Mouse (Mus musculus) limb, embryonic 13.5 days (tissue): ENCODE measurements around the gene Scgn. TPM values are rescaled to one million over a fixed set of nuclear protein-coding genes. Genes with fewer than 3 reads are reported as not detected.

Experiments
- ATAC-seq: fragments of 200-750 bp; cut with Nextera tagmentation; 2 replicates; pipeline ENCODE4 v1.8.0; 2017; ENCODE audit warnings: low read depth, moderate number of reproducible peaks, moderate TSS enrichment; ENCODE audit not compliant: low FRiP score
- H3K27ac ChIP-seq: fragments of 300-500 bp; sonication (generic); 2 replicates; pipeline ENCODE4 v1.5.1; 2015; ENCODE audit warnings: inconsistent platforms, mild to moderate bottlenecking, moderate library complexity
- H3K27me3 ChIP-seq: fragments of 300-500 bp; sonication (generic); 2 replicates; pipeline ENCODE4 v1.6.1; 2015; ENCODE audit warnings: mild to moderate bottlenecking, inconsistent platforms
- H3K36me3 ChIP-seq: fragments of 300-500 bp; sonication (generic); 2 replicates; pipeline ENCODE4 v1.6.1; 2015; ENCODE audit warnings: inconsistent platforms, mild to moderate bottlenecking, moderate library complexity
- H3K4me1 ChIP-seq: fragments of 300-500 bp; sonication (generic); 2 replicates; pipeline ENCODE4 v1.6.1; 2015; ENCODE audit warnings: inconsistent platforms
- H3K4me2 ChIP-seq: fragments of 300-500 bp; sonication (generic); replicated peaks from 2 replicates; pipeline ENCODE4 v1.6.1; 2015; ENCODE audit warnings: inconsistent platforms, mild to moderate bottlenecking, moderate library complexity
- H3K4me3 ChIP-seq: fragments of 300-500 bp; sonication (generic); 2 replicates; pipeline ENCODE4 v1.5.1; 2015; ENCODE audit warnings: moderate library complexity, mild to moderate bottlenecking, inconsistent platforms
- H3K9ac ChIP-seq: fragments of 300-500 bp; sonication (generic); 2 replicates; pipeline ENCODE4 v1.6.1; 2015; ENCODE audit warnings: mild to moderate bottlenecking, inconsistent platforms
- H3K9me3 ChIP-seq: fragments of 300-500 bp; sonication (generic); 2 replicates; pipeline ENCODE4 v1.6.1; 2016; ENCODE audit warnings: inconsistent platforms
- WGBS: fragments of 180-500 bp; shearing (Covaris S2); methylation state at CpG from one replicate; pipeline ENCODE4 v1.1.7; 2015; 5-methylcytosine and 5-hydroxymethylcytosine counted together
- polyA plus RNA-seq: library from polyadenylated mRNA; unstranded; fragments of >200 nt; fragmentation: Nextera tagmentation; extraction: Ambion mirVana; gene quantifications from 2 replicates; pipeline ENCODE4 v1.2.1, GENCODE M21; 2015

The Scgn gene
- polyA plus RNA-seq, 1 experiment from 2014 or later, result not detected

GRCm38 (mm10) chr13:23933421-23934210 lies 57.4 kb downstream of the Scgn start, which contains the start of gene Hist1h2ba:
TSS of gene Hist1h2ba (minus strand) at chr13:23934156.
- Histone ChIP-seq H3K27me3 (no peaks in the 10 kb centered on the region), H3K9me3 (no peaks in the 10 kb centered on the region; the same call in 1 of the 2 replicates), H3K4me2 (no peak within 1 kb of the TSS), H3K36me3 (no peaks in the 10 kb centered on the region), H3K4me1 (peaks cover 12% of the 10 kb centered on the region), H3K27ac (no peak within 1 kb of the TSS), H3K4me3 (no peak within 1 kb of the TSS), H3K9ac (no peak within 1 kb of the TSS)
- WGBS, result 95% methylated on average over 39 of the region's 39 CpGs
- no peak for ATAC-seq

- peak overlapping the region; percentile 48; the same call in 1 of the 2 replicates for H3K27ac ChIP-seq
- H3K4me2 ChIP-seq, result peak overlapping the region; percentile 20
- WGBS, result 23% methylated on average over 11 of the region's 11 CpGs
- H3K9ac ChIP-seq, result no peak overlapping the region
- H3K36me3 ChIP-seq, result no peaks in the 10 kb centered on the region
- ATAC-seq, result peak; percentile 51; the same call in 1 of the 2 replicates
- no peaks in the 10 kb centered on the region for H3K27me3 ChIP-seq
- no peak overlapping the region for H3K4me3 ChIP-seq
- H3K9me3 ChIP-seq, result no peaks in the 10 kb centered on the region; the same call in 1 of the 2 replicates
- peaks cover 17% of the 10 kb centered on the region for H3K4me1 ChIP-seq
These were observed 60.1 kb downstream of the Scgn start for GRCm38 (mm10) chr13:23930904-23931303.

GRCm38 (mm10) chr13:23930461-23930860 lies 60.6 kb downstream of the Scgn start:
- Histone ChIP-seq H3K27me3 (no peaks in the 10 kb centered on the region), H3K9ac (no peak overlapping the region), H3K27ac (peak overlapping the region; percentile 48; the same call in 1 of the 2 replicates), H3K4me1 (peaks cover 17% of the 10 kb centered on the region), H3K36me3 (no peaks in the 10 kb centered on the region), H3K4me2 (peak overlapping the region; percentile 20), H3K4me3 (no peak overlapping the region), H3K9me3 (no peaks in the 10 kb centered on the region; the same call in 1 of the 2 replicates)
- 83% methylated on average over 9 of the region's 9 CpGs for WGBS
- no peak for ATAC-seq

GRCm38 (mm10) chr13:23928637-23929036 lies 62.4 kb downstream of the Scgn start:
- no peak overlapping the region for H3K4me2 ChIP-seq
- H3K9ac ChIP-seq, result no peak overlapping the region
- no peaks in the 10 kb centered on the region for H3K36me3 ChIP-seq
- no peak overlapping the region for H3K4me3 ChIP-seq
- no peak overlapping the region for H3K27ac ChIP-seq
- no peaks in the 10 kb centered on the region for H3K9me3 ChIP-seq
- ATAC-seq, result no peak
- no peaks in the 10 kb centered on the region for H3K27me3 ChIP-seq
- WGBS, result 69% methylated on average over 3 of the region's 3 CpGs
- H3K4me1 ChIP-seq, result peaks cover 17% of the 10 kb centered on the region

GRCm38 (mm10) chr13:23925792-23926191 lies 65.2 kb downstream of the Scgn start:
- no peak for ATAC-seq
- Histone ChIP-seq H3K4me2 (no peak overlapping the region), H3K27me3 (no peaks in the 10 kb centered on the region), H3K27ac (no peak overlapping the region), H3K9me3 (no peaks in the 10 kb centered on the region), H3K9ac (no peak overlapping the region), H3K36me3 (no peaks in the 10 kb centered on the region), H3K4me3 (no peak overlapping the region), H3K4me1 (peaks cover 10% of the 10 kb centered on the region)
- WGBS, result 62% methylated on average over 2 of the region's 2 CpGs

- Histone ChIP-seq H3K9me3 (no peaks in the 10 kb centered on the region), H3K36me3 (no peaks in the 10 kb centered on the region), H3K27me3 (no peaks in the 10 kb centered on the region), H3K4me3 (no peak overlapping the region), H3K9ac (no peak overlapping the region), H3K27ac (no peak overlapping the region), H3K4me1 (no peaks in the 10 kb centered on the region), H3K4me2 (no peak overlapping the region)
- no peak for ATAC-seq
- WGBS, result 75% methylated on average over 4 of the region's 4 CpGs
These were observed 73.3 kb downstream of the Scgn start for GRCm38 (mm10) chr13:23917674-23918073.

- Histone ChIP-seq H3K36me3 (no peaks in the 10 kb centered on the region), H3K4me3 (no peak overlapping the region), H3K27me3 (no peaks in the 10 kb centered on the region), H3K9me3 (no peaks in the 10 kb centered on the region), H3K27ac (no peak overlapping the region), H3K4me1 (no peaks in the 10 kb centered on the region), H3K4me2 (no peak overlapping the region), H3K9ac (no peak overlapping the region)
- 78% methylated on average over 1 of the region's 1 CpGs for WGBS
- ATAC-seq, result no peak; the same call in 1 of the 2 replicates
These were observed 74.9 kb downstream of the Scgn start for GRCm38 (mm10) chr13:23916132-23916531.

- no peak within 1 kb of the TSS for H3K9ac ChIP-seq
- H3K36me3 ChIP-seq, result no peaks in the 10 kb centered on the region
- H3K4me2 ChIP-seq, result no peak within 1 kb of the TSS
- H3K4me3 ChIP-seq, result no peak within 1 kb of the TSS
- 63% methylated on average over 9 of the region's 9 CpGs for WGBS
- no peaks in the 10 kb centered on the region for H3K4me1 ChIP-seq
- no peaks in the 10 kb centered on the region for H3K9me3 ChIP-seq
- ATAC-seq, result no peak
- H3K27ac ChIP-seq, result no peak within 1 kb of the TSS
- H3K27me3 ChIP-seq, result no peaks in the 10 kb centered on the region
These were observed 76.4 kb downstream of the Scgn start, which contains the start of gene Slc17a4 for GRCm38 (mm10) chr13:23914376-23915167. TSS of gene Slc17a4 (minus strand) at chr13:23915009.

- ATAC-seq, result no peak
- Histone ChIP-seq H3K36me3 (no peaks in the 10 kb centered on the region), H3K9ac (no peak overlapping the region), H3K9me3 (no peaks in the 10 kb centered on the region), H3K27me3 (no peaks in the 10 kb centered on the region), H3K4me3 (no peak overlapping the region), H3K27ac (no peak overlapping the region), H3K4me1 (no peaks in the 10 kb centered on the region), H3K4me2 (no peak overlapping the region)
- 55% methylated on average over 6 of the region's 6 CpGs for WGBS
These were observed 77.2 kb downstream of the Scgn start for GRCm38 (mm10) chr13:23913791-23914306.

GRCm38 (mm10) chr13:23911335-23911734 lies 79.7 kb downstream of the Scgn start:
- Histone ChIP-seq H3K4me3 (no peak overlapping the region), H3K4me2 (no peak overlapping the region), H3K27ac (no peak overlapping the region), H3K9me3 (no peaks in the 10 kb centered on the region), H3K36me3 (no peaks in the 10 kb centered on the region), H3K27me3 (no peaks in the 10 kb centered on the region), H3K4me1 (no peaks in the 10 kb centered on the region), H3K9ac (no peak overlapping the region)
- ATAC-seq, result no peak
- WGBS, result 76% methylated on average over 5 of the region's 5 CpGs

- Histone ChIP-seq H3K27me3 (no peaks in the 10 kb centered on the region), H3K4me2 (no peak overlapping the region), H3K4me3 (no peak overlapping the region), H3K27ac (no peak overlapping the region), H3K9ac (no peak overlapping the region), H3K9me3 (no peaks in the 10 kb centered on the region), H3K4me1 (no peaks in the 10 kb centered on the region), H3K36me3 (no peaks in the 10 kb centered on the region)
- WGBS, result 75% methylated on average over 5 of the region's 5 CpGs
- ATAC-seq, result no peak
These were observed 80.9 kb downstream of the Scgn start for GRCm38 (mm10) chr13:23910121-23910520.

GRCm38 (mm10) chr13:23906906-23907305 lies 84.1 kb downstream of the Scgn start:
- Histone ChIP-seq H3K9me3 (no peaks in the 10 kb centered on the region), H3K27ac (no peak overlapping the region), H3K27me3 (no peaks in the 10 kb centered on the region), H3K4me3 (no peak overlapping the region), H3K4me2 (no peak overlapping the region), H3K9ac (no peak overlapping the region), H3K4me1 (no peaks in the 10 kb centered on the region), H3K36me3 (no peaks in the 10 kb centered on the region)
- ATAC-seq, result no peak
- 94% methylated on average over 5 of the region's 5 CpGs for WGBS
